ENCODE assay signal across 9 mouse cellular contexts in genomic region chr12:85973526-85973925, GRCm38 (mm10).
DNase-seq lines count a peak whose midpoint lies in the region; TF ChIP-seq lines count a peak whose summit lies in the region.
"Had no signal": no experiment of that assay in that cellular context is flagged by ENCODE, and none has a peak within 500 bp of the region (broad histone marks: within the 10 kb centered on the region; RNA-seq: fewer than 3 reads in every experiment).

No protein-coding gene starts in this region.

- WGBS in olfactory bulb, adult 2 months: 31% methylated on average over 4 of the region's 4 CpGs
- WGBS in thymus, adult 2 months: 14% methylated on average over 4 of the region's 4 CpGs

- no peaks in the 10 kb centered on the region for H3K27me3 ChIP-seq in thymus, adult 2 months (ENCODE audit: control insufficient read depth, insufficient read depth, low read length)

- intact Hi-C loops in left cerebral cortex, adult 2 months (cut with DNase I): no loop called here
- intact Hi-C loops in left cerebral cortex, postnatal 25 days (cut with DNase I): no loop called here

- H3K4me1 ChIP-seq in olfactory bulb, adult 2 months (ENCODE audit: control insufficient read depth, insufficient read depth, low read length): peaks cover 19% of the 10 kb centered on the region
- peaks cover 40% of the 10 kb centered on the region for H3K4me1 ChIP-seq in thymus, adult 2 months (replicated peaks; ENCODE audit: control insufficient read depth, insufficient read depth, low read length)

- no peak for DNase-seq in left cerebral cortex, adult 2 months (ENCODE audit: extremely low spot score in 1 of 2, low spot score in 2 of 2)
- no peak for DNase-seq in left cerebral cortex, postnatal 25 days (ENCODE audit: low spot score in 2 of 2)
- peak; percentile 76 for DNase-seq in adipocyte (ENCODE audit: low spot score)
- peak; percentile 32 for DNase-seq in kidney, postnatal 10 days
- DNase-seq in right cerebral cortex, postnatal 36 days (ENCODE audit: low spot score in 2 of 2): no peak
- DNase-seq in thymus, adult 2 months: no peak
- DNase-seq in adrenal gland, adult 2 months: no peak

- TF ChIP-seq CTCF in left cerebral cortex, adult 2 months (IDR thresholded peaks at IDR 0.05): no peak
- TF ChIP-seq CTCF in olfactory bulb, adult 2 months (IDR thresholded peaks at IDR 0.05; ENCODE audit: insufficient read depth, low read depth, low read length): no peak
- TF ChIP-seq CTCF in thymus, adult 2 months (IDR thresholded peaks at IDR 0.05; ENCODE audit: borderline replicate concordance, control insufficient read depth, extremely low read depth, insufficient read depth, low read length, poor library complexity): no peak

- H3K4me3 ChIP-seq in left cerebral cortex, adult 2 months: no peak overlapping the region
- no peak overlapping the region for H3K4me3 ChIP-seq in olfactory bulb, adult 2 months (ENCODE audit: insufficient read depth, low read depth, low read length)
- no peak overlapping the region for H3K4me3 ChIP-seq in thymus, adult 2 months (ENCODE audit: control insufficient read depth, insufficient read depth, low read length)
- H3K4me3 ChIP-seq: erythroblast, embryonic 14.5 days had no signal

- no peaks in the 10 kb centered on the region for H3K36me3 ChIP-seq in thymus, adult 2 months (ENCODE audit: control insufficient read depth, insufficient read depth, low read length)

- TF ChIP-seq POLR2A in olfactory bulb, adult 2 months (IDR thresholded peaks at IDR 0.05; ENCODE audit: insufficient read depth, low read depth, low read length): no peak
- TF ChIP-seq POLR2A in thymus, adult 2 months (IDR thresholded peaks at IDR 0.05; ENCODE audit: control insufficient read depth, extremely low read depth, insufficient read depth, low read length, poor library complexity): no peak

- peak overlapping the region; percentile 40; the same call in 1 of the 2 replicates for H3K27ac ChIP-seq in left cerebral cortex, adult 2 months
- peak overlapping the region; percentile 20; the same call in 1 of the 2 replicates for H3K27ac ChIP-seq in olfactory bulb, adult 2 months (ENCODE audit: insufficient read depth, low read depth, low read length)
- H3K27ac ChIP-seq in thymus, adult 2 months (ENCODE audit: control insufficient read depth, insufficient read depth, low read length): no peak overlapping the region

Comparison
In these comparisons a context has a peak if more than half of its experiments do, and no peak if none do; other contexts are left out.
1. DNase-seq: peak in adipocyte (single experiment) and kidney, postnatal 10 days (single experiment); none in left cerebral cortex, adult 2 months (0 of 2), left cerebral cortex, postnatal 25 days (0 of 2), right cerebral cortex, postnatal 36 days (0 of 2), thymus, adult 2 months (single experiment) and adrenal gland, adult 2 months (single experiment).